Mouse (Mus musculus) 3T3-L1 (cell line): ENCODE results near the gene Zkscan14.

Experiments used
- DNase-seq: peaks from one replicate; pipeline ENCODE4 v3.0.0-alpha.2; 2015; ENCODE audit warnings: low read depth, low spot score

Gene Zkscan14

DNA sequence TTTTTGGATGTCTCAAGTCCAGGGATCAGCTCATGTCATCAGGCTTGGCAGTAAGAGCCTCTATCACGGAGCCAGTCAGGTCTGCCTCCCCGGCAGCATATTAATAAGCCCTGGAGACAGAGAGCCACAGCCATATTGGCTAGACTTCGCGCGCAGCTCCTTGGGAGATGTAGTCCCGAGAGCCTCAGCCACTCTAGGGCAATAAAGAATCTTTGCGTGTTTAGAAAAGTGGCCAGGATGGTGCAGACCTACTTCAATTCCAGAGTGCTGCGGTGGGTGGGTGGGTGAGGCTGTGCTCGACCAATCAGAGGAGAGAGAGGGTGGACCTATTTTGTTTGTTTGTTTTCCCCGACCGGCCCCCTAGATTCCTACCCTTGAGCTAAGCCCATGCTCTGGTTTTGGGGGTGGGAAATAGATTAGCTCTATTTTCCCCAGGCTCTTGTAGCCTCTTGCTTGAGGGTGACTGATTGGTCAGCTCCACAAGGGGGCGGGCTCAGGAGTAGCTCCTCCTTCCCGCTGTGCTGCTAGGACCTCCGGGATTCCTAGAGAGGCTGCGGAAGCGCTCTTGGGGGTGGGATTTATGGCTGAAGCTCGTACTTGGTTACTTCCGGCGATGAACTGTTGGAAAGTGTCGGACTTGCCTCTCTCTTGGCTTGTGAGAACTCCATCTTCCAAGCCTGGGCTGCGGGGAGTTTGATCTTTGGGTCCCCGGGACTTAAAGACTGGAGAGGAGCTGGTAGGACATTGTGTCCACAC lies 2.4 kb upstream of the Zkscan14 start, which contains the start of gene Zkscan5:
Gene Zkscan5, plus strand, starts transcription at position 627 of the 756 bp plus-strand sequence.
- DNase-seq = peak; percentile 100

DNA sequence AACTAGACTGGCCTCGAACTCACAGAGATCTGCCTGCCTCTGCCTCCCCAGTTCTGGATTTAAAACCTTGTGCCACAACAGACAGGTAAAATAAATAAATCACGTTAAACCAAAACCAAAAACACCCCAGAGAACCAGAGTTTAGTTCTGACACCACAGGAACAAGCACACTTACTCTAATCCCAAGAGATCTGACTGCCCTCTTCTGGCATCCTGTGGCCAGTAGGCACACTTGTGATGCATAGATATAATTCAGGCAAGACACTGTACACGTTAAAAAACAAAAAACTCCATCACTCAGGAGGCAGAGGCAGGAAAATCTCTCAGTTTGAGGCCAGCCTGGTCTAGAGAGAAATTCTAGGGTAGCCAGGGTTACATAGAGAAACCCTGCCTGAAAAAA lies 778 bp upstream of the Zkscan14 start:
- peak; percentile 36 for DNase-seq

DNA sequence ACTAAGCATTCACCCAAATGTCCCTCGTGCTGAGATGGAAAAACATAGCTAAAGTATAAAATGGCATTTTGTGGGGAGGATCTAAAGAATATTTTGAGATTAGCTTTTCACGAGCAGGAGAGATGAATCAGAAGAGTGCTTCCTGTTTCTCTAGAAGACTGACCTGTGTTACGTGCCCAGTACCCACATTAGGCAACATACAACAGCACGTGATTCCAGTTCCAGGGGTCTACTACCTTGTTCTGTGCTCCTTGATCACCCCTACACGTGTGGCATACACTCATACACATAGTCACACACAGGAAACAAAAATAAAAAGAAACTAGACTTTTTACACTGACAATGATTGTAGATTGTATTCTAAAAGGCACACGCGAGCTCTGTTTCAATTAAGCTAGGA lies 1.3 kb downstream of the Zkscan14 start:
- no peak for DNase-seq

DNA sequence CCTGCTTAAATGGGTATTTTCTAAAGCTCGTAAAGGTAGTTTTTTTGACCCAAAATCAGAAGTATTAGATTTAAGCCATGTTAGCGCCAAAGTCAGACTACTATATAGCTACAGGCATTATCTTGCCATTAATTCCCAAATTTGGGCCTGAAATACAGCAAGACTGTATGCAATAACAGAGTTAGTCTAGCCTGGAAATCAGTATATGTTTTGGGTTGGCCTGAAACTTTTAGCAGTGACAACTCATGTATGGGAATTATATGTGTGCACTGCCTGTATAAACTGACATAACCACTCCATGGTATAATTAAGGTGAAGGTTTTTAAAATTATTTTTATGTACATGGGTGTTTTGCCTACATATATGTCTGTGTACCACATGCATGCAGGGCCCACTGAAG lies 9.7 kb downstream of the Zkscan14 start, which contains the start of gene Atp5j2:
Gene Atp5j2, minus strand, starts transcription at position 101 of the 400 bp plus-strand sequence.
- no peak for DNase-seq

DNA sequence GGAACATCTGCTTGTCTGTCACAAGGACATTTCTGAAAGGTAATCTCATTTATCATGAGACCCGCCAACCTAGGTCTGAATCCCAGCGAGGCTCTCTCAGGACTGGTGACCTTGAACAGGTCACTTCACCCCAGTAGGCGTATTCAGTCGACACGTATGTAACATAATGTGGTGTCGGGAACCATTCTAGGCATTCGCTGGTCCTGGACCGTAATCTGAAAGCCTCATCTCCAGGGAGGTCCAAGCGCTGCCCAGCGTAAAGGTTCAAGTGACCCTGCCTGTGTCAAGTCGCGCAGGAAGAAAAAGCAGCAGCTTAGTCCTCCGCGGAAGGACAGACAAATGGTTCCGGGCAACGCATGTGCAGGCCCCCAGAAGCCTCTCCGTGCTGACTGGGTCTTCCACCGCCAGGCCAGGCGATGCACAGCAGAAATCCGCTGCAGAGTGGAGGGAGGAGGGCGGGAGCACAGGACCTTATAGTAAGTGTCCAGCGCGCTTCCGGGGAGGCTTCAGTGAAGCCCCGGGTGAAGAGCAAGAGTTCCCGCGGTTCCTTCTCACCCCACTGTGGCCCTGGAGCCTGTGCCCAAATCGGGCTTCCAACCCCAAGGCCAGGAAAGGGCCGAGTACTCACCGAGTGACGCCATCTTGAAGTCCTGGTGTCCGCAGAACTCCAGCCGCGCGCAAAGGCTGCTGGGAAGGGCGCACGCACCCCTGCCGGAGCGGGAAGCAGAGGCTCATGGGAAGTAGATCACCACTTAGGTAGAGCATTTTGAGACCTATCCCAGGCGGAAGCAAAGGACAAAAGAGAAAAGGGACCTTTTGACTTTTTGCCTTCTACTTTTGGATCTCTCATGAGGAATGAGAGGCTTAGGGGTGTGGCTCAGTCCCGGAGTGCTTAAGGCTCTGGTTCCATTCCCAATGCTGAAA lies 10.5 kb downstream of the Zkscan14 start:
- peak; percentile 90 for DNase-seq

DNA sequence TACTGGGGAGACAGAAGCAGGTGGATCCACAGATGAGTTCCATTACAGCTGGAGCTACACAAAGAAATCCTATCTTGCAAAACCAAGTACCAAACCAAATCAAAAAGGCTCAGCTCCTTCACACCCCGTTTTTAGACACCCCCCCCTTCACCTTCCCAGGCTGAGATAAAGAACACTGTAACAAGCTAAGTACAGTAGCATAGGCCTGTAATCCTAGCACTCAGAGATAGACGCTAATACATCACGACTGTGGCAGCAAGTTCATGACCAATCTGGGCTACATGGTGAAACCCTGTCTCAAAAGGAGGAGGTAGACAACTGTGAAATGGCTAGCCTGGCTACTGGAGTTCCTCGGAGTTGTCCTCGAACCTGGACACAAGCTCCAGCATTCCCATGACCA lies 11.3 kb downstream of the Zkscan14 start:
- no peak for DNase-seq

DNA sequence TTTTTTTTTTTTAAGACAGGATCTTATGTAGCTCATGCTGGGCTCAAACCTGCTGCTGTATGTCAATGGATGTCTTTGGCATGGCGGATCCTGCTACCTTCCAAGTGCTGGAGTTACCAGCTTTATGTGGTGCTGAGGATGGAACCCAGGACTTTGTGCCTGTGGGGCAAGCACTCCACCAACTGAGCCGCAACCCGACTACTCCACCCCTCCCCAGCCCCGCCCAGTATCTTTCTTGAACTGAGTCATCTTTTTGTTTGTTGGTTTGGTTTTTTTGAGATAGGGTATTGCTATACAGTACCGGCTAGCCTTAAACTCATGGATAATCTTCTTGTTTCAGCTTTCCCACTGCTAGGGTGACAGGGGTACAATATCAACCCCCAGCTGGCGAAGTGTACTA lies 12.3 kb downstream of the Zkscan14 start:
- no peak for DNase-seq

DNA sequence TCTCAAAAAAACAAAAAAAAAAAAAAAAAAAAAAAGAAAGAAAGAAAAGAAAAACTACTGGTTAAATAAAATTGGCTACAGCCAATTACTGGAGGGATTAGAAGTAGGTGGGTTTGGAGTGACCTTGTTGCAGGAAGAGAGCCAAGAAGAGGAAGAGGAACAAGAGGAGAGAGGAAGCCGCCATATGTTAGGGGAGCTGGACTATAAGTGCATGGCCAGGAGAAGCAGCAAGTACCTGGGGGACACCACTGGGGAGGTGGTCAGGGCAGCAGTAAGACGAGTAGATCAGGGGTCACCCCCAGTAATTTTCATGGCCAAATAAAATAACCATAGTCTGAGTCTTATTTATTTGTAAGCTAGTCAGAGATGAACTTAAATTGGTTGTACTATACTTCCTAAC lies 16.4 kb downstream of the Zkscan14 start:
- DNase-seq = no peak

DNA sequence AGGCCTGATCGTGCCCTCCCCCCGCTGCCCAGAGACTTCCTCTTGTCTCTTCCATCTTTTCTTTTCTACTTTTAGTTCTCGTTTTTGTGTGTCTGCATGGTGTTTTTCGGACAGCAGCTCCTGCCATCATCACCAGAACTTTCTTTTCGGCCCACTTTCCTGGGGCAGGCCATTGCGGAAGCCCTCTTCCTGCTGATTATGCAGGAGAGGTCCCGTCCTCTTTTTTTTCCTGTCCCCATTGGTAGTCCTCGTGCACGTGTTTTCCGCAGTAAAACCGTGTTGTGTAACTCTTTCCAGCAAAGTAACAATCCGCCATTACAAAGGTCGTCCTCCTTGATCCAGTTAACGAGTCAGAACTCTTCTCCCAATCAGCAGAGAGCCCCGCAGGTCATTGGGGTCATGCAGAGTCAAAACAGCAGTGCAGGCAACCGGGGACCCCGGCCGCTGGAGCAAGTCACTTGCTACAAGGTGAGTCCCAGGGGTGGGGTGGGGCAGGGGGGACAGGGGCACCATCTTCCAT lies 23.1 kb downstream of the Zkscan14 start:
- DNase-seq = no peak

DNA sequence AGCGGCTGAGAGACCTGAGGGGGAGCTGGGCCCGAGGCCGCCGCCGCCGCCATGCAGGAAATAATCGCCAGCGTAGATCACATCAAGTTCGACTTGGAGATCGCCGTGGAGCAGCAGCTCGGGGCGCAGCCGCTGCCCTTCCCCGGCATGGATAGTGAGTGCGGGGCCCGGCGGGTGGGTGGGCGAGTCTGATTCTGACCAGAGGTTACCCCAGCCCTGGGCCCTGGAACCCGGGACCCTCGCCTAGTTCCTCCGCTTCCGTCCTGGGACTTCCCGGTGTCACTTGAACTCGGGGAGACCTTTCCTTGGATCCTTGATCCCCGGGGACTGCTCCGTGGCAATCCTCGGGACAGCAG lies 34.4 kb downstream of the Zkscan14 start:
- DNase-seq = no peak

DNA sequence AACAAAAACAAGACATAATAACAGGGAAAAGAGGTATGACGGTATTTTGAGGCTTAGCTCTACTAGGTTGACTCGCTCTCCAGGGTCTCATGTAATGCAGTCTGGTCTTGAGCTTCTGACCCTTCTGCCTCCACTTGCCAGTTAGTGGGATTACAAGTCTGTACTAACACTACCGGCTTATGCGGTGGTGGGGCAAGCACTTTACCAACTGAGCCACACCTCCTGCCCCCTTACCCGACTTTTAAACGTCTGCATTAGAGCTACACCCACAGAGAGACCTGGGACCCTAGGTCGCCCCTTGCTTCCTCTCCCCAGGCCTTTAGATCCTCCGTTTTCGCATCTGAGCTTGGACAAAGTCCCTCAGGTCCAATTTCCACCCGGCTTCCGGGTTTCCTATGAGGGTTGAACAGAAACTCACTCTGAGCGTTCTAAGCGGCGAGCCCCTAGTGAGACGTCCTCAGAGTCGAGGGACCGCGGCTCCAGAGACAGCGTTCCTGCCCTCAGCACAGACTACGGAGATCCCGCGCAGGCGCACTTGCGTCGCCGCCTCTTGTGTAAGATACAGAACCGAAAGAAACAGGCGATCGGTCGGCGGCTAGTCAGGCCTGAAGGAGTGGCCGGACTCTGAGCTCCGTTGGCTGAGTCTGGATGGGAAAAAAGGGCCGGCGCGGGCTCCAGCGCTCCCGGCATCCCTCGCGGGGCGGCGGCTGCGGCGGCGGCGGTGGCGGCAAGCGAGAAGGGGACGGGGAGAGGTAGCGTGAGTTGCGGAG lies 34.9 kb downstream of the Zkscan14 start, which contains the start of the genes Ptcd1 and Cpsf4:
Gene Ptcd1, minus strand, starts transcription at position 573 of the 770 bp plus-strand sequence.
Gene Cpsf4, plus strand, starts transcription at position 678 of the 770 bp plus-strand sequence.
- DNase-seq = peak; percentile 99

DNA sequence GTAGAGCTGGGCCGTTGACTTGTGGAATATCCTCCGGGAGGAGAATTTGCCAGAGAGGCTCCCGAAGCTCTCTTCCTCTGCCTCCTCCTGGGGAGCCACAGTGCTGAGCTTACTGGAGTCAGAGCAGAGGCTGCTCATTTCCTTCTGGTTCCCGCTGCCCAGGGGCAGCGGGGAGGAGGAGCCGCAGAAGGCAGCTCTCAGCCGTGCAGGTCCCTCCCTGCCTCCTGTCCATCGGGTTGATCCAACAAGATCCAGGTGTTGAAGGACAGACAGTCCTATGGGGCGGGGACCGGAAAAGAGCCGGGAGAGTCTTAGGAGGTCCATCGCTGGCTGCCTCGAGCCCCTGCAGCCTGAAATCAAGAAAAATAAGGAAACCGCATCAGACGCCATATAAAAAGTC lies 36.5 kb downstream of the Zkscan14 start:
- DNase-seq = no peak

DNA sequence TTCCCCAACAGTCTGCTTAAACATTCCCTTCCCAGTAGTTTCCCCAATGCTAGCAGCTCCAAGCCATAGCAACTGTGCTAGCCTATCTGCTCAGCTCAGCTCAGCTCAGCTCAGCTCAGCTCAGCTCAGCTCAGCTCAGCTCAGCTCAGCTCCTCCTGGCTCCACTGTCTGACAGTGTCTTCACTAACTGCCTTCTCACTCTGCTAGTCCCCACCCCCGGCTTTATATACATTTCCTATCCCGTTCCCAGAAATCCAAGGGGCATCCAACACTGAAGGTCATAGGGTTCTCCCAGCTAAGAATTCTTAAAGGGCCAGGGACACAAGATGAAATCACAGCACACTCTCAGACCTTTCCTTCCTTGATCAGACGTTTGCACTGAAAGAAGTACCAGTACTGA lies 37.0 kb downstream of the Zkscan14 start:
- no peak for DNase-seq

DNA sequence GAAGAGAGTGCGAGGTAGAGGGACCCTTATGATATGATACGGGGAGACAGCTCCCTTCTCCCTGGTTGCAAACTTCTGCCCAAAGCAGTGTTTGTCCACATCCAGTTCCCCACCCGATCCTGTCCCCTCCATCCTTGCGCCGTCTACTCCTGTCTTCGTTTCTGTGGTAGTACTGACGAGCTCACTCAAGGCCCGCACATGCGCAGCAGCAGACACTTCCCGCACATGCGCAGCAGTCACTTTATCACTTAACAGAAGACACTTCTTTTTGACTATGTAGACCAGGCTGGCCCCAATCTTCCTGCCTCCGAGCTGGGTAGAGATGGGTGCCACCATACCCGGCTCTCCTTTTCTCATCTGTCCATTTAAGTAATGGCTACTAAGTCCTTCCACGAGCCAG lies 40.3 kb downstream of the Zkscan14 start:
- DNase-seq = no peak

DNA sequence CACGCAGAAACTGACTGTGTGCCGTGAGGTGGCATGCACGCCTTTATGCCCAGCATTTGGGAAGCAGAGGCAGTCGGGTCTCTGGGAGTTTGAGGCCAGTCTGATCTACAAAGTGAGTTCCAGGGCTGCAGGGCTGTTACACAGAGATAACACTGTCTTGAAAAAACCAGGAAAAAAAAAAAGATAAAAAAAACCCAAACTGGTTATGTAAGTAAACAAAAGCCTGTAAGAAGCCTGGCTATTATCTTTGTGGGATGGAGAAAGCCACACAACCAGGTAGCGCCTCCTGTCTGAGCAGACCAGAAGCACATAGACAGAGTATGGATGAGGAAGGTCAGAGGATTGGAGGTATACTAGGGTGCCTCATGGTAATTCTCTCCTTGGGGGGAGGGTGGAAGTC lies 49.0 kb downstream of the Zkscan14 start:
- DNase-seq = no peak

DNA sequence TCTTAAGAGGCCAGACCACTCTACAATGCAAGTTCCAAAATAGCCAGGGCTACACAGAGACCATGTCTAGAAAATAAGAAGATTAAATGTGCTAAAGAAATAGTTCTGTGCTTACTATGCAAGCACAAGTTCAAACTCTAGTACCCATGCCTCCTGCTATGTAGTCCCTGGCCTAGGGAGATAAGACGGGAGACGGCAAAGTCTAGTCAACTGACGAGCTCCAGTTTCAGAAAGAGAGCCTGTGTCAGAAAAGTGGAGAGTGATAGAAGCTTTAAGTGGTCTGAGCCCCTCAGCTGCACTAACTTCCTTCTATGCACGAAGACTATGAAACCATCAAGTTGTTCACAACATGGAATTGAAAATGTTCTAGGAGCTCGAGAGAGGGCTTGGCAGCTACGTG lies 52.4 kb downstream of the Zkscan14 start:
- DNase-seq = no peak

DNA sequence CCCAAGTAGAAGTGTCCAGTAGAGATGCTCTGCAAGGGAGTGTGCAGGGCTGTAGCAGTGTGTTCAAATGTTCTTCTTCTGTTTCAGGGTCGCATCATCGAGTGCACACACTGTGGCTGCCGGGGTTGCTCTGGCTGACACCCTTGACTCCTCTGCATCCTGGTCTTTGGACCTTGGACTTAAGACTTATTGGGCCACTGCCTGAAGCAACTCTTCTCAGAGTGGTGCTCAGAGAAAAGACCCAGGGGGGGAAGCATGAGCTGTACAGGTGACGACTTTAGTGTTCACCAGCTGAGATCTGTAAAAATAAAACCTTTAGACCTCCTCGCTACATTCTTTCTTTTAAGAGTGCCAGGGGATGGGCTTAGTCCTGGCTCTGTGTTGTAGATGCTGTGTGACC lies 53.9 kb downstream of the Zkscan14 start:
- no peak for DNase-seq
